Mouse (Mus musculus) bone marrow macrophage, adult 2 months (primary cell): Measurements from ENCODE around the gene Slc39a3. TPM values are rescaled to one million over a fixed set of nuclear protein-coding genes. Genes with fewer than 3 reads are reported as not detected.
"Not testable (repeated sequence)": the region's sequence is repeated elsewhere in the genome, so short reads cannot be mapped to it uniquely, and the experiment has no call there.

ENCODE experiments used
- H3K27ac ChIP-seq: 2 replicates; pipeline ENCODE4 v1.5.1; 2012; ENCODE audit warnings: low read depth, low read length; ENCODE audit not compliant: insufficient read depth
- H3K4me1 ChIP-seq: 2 replicates; pipeline ENCODE4 v1.6.1; 2012; ENCODE audit warnings: low read length; ENCODE audit not compliant: control insufficient read depth, insufficient read depth
- H3K4me3 ChIP-seq: 2 replicates; pipeline ENCODE4 v1.5.1; 2012; ENCODE audit warnings: mild to moderate bottlenecking, low read length, moderate library complexity; ENCODE audit not compliant: insufficient read depth
- CTCF ChIP-seq: IDR thresholded peaks from 2 replicates; pipeline ENCODE4 v1.5.1; 2012; ENCODE audit warnings: low read depth, mild to moderate bottlenecking, low read length, moderate library complexity
- POLR2A ChIP-seq: IDR thresholded peaks from 2 replicates; pipeline ENCODE4 v1.6.1; 2012; ENCODE audit warnings: mild to moderate bottlenecking, low read depth, low read length, borderline replicate concordance
- polyA plus RNA-seq: library from polyadenylated mRNA; stranded (reverse); fragments of >200 nt; gene quantifications from 2 replicates; pipeline ENCODE4 v1.2.4, GENCODE M21; 2012; ENCODE audit not compliant: missing spikeins, insufficient read depth, insufficient read length

Gene Slc39a3
- polyA plus RNA-seq, 1 experiment: 14.5 TPM

- no peak; the same call in 1 of the 2 replicates for TF ChIP-seq CTCF
- no peak for TF ChIP-seq POLR2A
- Histone ChIP-seq H3K4me3 (no peak overlapping the region), H3K4me1 (no peaks in the 10 kb centered on the region), H3K27ac (no peak overlapping the region)
Measured at GRCm38 (mm10) chr10:81050645-81051044, 13.4 kb upstream of the Slc39a3 start.

- H3K4me3 ChIP-seq, H3K27ac ChIP-seq, H3K4me1 ChIP-seq: not testable (repeated sequence)
Measured at GRCm38 (mm10) chr10:81045246-81045645, 8.0 kb upstream of the Slc39a3 start.

GRCm38 (mm10) chr10:81041458-81042175, 4.4 kb upstream of the Slc39a3 start:
- TF ChIP-seq CTCF (peak; percentile 86), POLR2A (no peak)

GRCm38 (mm10) chr10:81036251-81036650, 975 bp downstream of the Slc39a3 start:
- no peak overlapping the region for H3K4me3 ChIP-seq

More at GRCm38 (mm10) chr10:81041458-81042175, 4.4 kb upstream of the Slc39a3 start:
- Histone ChIP-seq H3K4me1 (no peaks in the 10 kb centered on the region), H3K4me3 (no peak overlapping the region), H3K27ac (no peak overlapping the region)

GRCm38 (mm10) chr10:81033586-81033985, 3.6 kb downstream of the Slc39a3 start:
- Histone ChIP-seq H3K27ac (no peak overlapping the region), H3K4me1 (no peaks in the 10 kb centered on the region), H3K4me3 (no peak overlapping the region)
- no peak for TF ChIP-seq POLR2A
- no peak for TF ChIP-seq CTCF

More at GRCm38 (mm10) chr10:81036251-81036650, 975 bp downstream of the Slc39a3 start:
- Histone ChIP-seq H3K4me1 (no peaks in the 10 kb centered on the region), H3K27ac (no peak overlapping the region)
- no peak for TF ChIP-seq CTCF

GRCm38 (mm10) chr10:81029031-81029430, 8.2 kb downstream of the Slc39a3 start:
- no peak for TF ChIP-seq CTCF
- no peak for TF ChIP-seq POLR2A
- H3K4me1 ChIP-seq: peaks cover 11% of the 10 kb centered on the region
- no peak overlapping the region for H3K4me3 ChIP-seq
- H3K27ac ChIP-seq: no peak overlapping the region

- Histone ChIP-seq H3K27ac (no peak overlapping the region), H3K4me3 (no peak overlapping the region), H3K4me1 (peaks cover 11% of the 10 kb centered on the region)
- TF ChIP-seq CTCF: no peak
- no peak for TF ChIP-seq POLR2A
Measured at GRCm38 (mm10) chr10:81028219-81028618, 9.0 kb downstream of the Slc39a3 start.

- TF ChIP-seq CTCF (no peak), POLR2A (no peak)
- peak overlapping the region; percentile 45 for H3K27ac ChIP-seq
- peaks cover 11% of the 10 kb centered on the region for H3K4me1 ChIP-seq
- H3K4me3 ChIP-seq: no peak overlapping the region
Measured at GRCm38 (mm10) chr10:81027331-81027730, 9.9 kb downstream of the Slc39a3 start.

- TF ChIP-seq POLR2A (no peak), CTCF (no peak)
- Histone ChIP-seq H3K4me1 (peaks cover 11% of the 10 kb centered on the region), H3K27ac (peak overlapping the region; percentile 45), H3K4me3 (no peak overlapping the region)
Measured at GRCm38 (mm10) chr10:81026857-81027256, 10.4 kb downstream of the Slc39a3 start.

GRCm38 (mm10) chr10:81025639-81026275, 11.5 kb downstream of the Slc39a3 start, which contains the start of gene Diras1:
Diras1 (minus strand) TSS chr10:81025662.
- no peak for TF ChIP-seq CTCF
- no peak for TF ChIP-seq POLR2A
- H3K4me1 ChIP-seq: peaks cover 11% of the 10 kb centered on the region
- no peak within 1 kb of the TSS for H3K27ac ChIP-seq
- no peak within 1 kb of the TSS for H3K4me3 ChIP-seq

GRCm38 (mm10) chr10:81025047-81025621, 12.1 kb downstream of the Slc39a3 start:
- TF ChIP-seq CTCF (no peak), POLR2A (no peak)
- no peak overlapping the region for H3K27ac ChIP-seq
- no peak overlapping the region for H3K4me3 ChIP-seq
- H3K4me1 ChIP-seq: peaks cover 11% of the 10 kb centered on the region
